Mouse (Mus musculus) embryo, embryonic 10 days (tissue): ENCODE data around the gene Pgap2.

Experiments
- DNase-seq: peaks from one replicate; pipeline ENCODE4 v3.0.0-alpha.2; 2015; ENCODE audit warnings: low spot score

Pgap2 gene

DNA sequence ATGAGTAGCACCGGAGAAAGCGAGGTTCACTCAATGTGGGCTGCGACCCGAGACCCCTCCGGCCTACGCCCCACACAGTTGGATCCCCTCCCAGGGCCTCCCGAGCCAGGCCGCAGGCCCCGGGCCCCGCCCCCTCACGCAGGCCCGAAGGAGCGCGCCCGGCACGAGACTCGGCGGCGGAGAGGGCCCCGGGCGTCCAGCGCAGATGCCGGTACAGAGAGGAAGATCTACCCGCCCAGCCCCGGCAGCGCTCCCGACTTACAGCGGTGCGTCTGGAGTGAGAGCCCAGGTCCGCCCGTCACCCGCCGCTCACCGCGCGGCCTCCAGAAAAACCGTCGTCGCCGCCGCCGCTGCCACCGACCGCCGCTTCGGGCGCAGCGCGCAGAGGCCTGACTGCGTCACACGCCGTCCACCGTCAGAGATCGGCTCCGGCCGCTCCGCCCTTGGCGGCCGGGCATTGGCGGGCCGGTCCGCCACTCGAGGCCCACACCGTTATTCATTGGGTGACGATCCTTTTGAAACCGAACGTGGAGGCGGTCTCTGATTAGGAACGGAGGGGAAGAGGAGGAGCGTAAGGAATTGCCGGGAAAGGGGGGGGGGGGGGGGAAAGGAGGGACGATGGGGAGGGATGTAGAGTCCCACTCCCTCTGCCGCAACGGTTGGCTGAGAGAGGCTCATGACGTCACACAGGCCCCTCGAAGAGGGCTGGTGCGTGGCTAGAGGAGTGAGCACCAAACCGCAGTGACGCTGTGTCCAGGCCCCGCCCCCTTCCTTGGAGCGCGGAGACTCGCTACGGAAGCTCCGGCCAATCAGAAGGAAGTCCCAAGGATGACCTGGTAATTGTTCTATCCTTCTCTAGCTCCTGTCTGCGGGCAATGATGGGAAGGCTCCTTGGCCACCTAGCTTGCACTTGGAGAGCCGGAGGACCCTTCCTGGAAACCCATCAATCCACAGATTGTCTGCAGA, at the start of gene Pgap2, which contains the start of gene Nup98:
Pgap2 (plus strand) TSS at position 453 of the 966 bp plus-strand sequence.
Nup98 (minus strand) TSS at position 421 of the 966 bp plus-strand sequence.
- DNase-seq, result peak; percentile 100

DNA sequence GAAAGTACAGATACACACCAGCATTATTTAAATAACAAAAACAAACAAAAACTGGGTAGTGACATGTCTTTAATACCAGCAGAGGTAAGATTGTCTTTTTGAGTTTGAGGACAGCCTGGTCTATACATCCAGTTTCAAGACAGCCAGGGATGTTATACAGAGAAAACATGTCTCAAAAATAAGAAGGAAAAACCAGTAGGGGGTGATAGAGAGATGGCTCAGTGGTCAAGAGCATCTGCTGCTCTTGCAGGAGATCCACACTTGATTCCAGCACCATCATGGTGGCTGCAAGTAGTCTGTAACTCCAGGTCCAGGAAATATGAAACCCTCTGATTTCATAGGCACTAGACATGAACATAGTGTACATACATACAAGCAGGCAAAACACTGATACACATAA, 39.7 kb upstream of the Pgap2 start:
- peak; percentile 10 for DNase-seq

GRCm38 (mm10) chr7:102183849-102184248, 26.2 kb upstream of the Pgap2 start:
- no peak for DNase-seq

DNA sequence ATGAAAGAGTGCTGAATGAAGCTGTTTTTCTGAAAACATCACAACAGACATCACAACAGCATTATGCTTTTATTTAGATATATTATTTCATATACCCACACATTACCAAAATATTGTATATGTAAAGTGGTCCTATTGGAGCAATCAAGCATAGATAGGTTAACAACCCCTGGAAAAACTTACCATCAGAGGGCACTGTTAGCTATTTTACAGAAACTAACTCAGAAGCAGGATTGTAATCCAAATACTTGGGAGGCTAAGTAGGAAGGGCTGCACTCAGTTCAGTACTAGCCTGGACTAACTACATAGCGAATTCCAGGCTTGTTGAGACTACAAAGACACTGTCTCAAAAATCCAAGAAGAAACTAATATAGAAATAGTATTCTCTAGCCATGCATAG, 17.7 kb upstream of the Pgap2 start:
- no peak for DNase-seq

DNA sequence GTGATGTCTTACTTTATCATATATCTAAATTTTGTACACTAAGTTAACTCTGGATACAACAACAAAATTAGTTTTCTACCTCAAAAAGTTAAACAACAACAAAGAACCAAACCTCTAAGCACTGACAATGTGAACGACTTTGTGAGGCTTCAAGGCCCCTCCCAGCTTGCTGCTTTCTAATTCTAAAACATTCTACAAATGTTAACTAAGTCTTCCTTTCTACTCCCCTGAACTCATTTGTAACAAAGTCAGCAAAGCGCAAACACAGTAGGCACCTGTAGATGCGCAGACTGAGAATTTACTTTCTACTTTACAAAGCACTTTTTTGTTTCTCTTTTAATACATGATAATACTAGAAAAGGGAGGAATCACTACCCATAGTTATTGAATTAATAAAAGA, 9.4 kb upstream of the Pgap2 start:
- no peak for DNase-seq

GRCm38 (mm10) chr7:102200996-102201785, 8.8 kb upstream of the Pgap2 start:
- no peak for DNase-seq

GRCm38 (mm10) chr7:102204296-102204857, 5.6 kb upstream of the Pgap2 start:
- no peak for DNase-seq

DNA sequence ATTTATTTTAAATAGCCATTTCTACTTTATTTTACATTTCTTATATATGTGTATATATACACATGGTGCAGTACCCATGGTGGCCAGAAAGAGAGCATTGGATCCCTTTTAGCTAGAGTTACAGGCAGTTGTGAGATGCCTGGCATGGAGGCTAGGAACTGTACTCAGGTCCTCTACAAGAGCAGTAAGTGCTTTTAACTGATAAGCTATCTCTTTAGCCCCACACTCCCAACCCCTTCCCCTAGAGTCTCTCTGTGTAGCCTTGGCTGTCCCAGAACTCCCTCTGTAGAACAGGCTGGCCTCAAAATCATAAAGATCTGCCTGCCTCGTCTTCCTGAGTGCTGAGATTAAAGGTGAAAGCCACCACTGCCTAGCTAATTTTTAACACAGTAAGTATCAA, 4.4 kb upstream of the Pgap2 start:
- DNase-seq, result no peak

DNA sequence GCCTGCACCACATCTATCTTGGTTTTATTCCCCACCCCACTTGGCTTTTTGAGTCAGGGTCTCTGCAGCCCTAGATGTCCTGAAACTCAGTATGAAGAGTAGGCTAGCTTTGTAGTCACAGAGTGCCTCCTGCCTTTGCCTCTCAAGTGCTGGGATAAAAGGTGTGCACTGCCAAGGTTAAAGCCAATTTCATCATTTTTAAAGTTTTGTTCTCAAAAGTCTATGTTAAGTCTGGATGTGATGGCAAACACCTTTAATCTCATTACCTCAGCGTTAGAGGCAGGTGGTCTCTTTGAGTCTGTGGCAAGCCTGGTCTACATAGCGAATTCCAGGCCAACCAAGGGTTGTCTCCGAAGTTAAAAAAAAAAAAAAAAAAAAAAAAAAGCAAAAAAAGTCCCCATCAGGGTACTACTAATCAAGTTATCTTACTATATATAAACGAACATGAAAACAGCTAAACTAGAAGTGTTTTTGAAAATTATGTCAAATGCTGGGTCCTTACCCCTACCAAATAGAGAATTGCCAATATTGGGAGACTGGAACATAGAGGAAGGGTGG, 1.1 kb upstream of the Pgap2 start:
- no peak for DNase-seq

- DNase-seq, result no peak
Measured at GRCm38 (mm10) chr7:102211071-102211470, 1.1 kb downstream of the Pgap2 start.

DNA sequence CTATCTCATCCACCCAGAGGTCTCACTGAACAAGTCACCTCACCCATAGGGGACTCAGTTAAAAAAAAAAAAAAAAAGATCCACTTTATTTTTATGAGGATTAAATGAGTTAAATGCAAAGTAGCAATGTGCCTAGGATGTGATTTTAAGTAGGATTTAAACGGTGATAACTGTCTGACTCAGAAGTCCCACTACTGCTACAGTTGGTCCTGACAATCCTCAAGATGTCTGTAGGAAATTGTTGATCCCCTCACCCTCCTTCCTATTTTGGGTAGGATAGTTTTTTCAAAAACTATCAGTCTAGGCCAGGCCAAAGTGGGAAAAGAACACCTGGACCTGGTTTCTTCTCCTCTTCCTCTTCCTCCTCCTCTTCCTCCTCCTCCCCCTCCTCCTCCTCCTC, 11.9 kb downstream of the Pgap2 start:
- DNase-seq, result no peak

- DNase-seq, result peak; percentile 81
Measured at GRCm38 (mm10) chr7:102222336-102222735, 12.3 kb downstream of the Pgap2 start.

GRCm38 (mm10) chr7:102222830-102223556, 13.0 kb downstream of the Pgap2 start:
- DNase-seq, result peak; percentile 84

DNA sequence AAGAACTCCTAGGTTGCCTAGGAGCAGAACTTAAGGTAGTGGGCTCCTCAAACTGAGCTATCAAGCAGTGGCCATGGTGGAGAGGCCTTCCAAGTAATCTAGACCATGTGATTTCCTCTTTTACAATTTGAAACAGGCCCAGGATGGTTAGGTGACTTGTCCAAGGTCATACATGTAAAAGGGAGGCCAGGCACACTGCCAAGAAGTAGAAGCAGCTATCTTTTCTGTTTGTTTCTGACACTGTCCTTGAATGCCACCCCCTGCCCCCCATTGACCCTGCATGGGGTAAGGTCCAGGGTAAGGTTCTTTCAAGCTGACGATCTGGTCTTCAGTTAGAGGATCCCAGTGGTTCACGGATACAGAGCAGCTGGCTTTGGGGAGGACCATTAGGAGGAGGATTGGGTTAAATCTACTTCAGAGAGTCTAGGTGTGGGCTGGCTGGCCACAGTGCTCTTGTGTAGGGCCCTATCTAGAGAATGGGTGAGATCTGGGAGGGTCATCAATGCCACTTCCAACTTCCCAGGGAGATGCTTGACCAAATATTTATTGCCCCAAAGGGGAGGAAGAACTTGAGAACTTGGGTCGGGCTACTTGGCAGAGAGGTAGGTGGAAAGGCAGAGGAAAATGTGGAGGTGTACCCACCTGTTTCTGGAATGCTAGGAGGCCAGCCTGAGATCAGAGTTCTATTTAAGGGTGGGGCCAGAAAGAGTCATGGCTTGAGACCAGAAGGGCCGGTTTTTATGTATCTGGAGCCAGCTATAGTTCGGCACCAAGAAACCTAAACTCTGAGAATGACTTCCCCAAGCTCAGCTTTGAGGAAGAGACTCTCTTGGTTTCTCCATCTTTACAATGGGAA, 14.1 kb downstream of the Pgap2 start:
- DNase-seq, result no peak

- no peak for DNase-seq
Measured at GRCm38 (mm10) chr7:102226051-102226450, 16.0 kb downstream of the Pgap2 start.

GRCm38 (mm10) chr7:102228049-102228670, 18.2 kb downstream of the Pgap2 start:
- DNase-seq, result no peak

GRCm38 (mm10) chr7:102229814-102230213, 19.8 kb downstream of the Pgap2 start:
- no peak for DNase-seq

DNA sequence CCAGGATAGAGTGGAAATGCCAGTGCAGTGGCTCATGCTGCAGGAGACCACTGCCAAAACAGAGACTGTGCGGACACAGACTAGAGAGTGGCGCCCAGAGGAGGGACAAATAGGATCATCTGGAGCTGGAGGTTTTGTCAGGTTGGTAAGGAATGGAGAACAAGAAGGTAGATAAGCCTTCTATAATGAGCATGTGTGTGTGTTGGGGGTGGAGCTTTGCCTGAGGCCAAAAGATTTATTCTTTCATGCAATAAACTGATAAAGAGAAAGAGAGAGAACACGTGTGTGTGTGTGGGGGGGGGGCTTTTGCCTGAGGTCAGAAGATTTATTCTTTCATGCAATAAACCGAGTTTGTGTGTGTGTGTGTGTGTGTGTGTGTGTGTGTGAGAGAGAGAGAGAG, 23.1 kb downstream of the Pgap2 start:
- no peak for DNase-seq

GRCm38 (mm10) chr7:102238686-102239286, 28.8 kb downstream of the Pgap2 start:
- DNase-seq, result no peak

GRCm38 (mm10) chr7:102239591-102239990, 29.6 kb downstream of the Pgap2 start:
- no peak for DNase-seq
